Mouse (Mus musculus) ovary, adult 18-20 months (tissue): ENCODE measurements at regions not wholly inside any gene's neighbourhood (a gene's known extent, or its start where the extent isn't known, plus 50 kb on each side); places are given as distances from the start of the nearest gene placed in this dataset.

ENCODE experiments used
- DNase-seq: peaks from one replicate; pipeline ENCODE4 v3.0.0; 2022; ENCODE audit warnings: low spot score, mixed read lengths

GRCm38 (mm10) chr14:114808621-114809020 is 283.4 kb upstream of the Gpc5 start:
- DNase-seq = no peak

DNA sequence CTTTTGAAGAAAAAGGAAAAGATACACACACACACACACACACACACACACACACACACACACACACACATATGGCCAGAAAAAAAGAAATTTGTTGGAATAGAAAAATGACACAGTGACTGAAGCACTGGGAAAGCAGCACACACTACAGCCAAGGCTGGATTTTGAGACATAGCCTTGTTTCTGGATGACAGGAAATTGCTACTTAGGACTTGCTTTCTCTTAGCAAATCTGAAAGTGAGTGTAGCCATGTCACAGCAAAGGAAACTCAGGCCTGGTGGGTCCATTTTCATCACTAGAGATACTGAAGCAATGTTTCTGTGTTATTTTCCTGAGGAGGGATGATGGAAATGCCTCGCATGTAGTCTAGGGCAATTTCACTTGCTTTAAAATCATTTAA is 271.3 kb upstream of the Gpc5 start:
- DNase-seq = no peak

- DNase-seq = no peak
Measured at GRCm38 (mm10) chr14:114821098-114821594, 270.9 kb upstream of the Gpc5 start.

GRCm38 (mm10) chr14:114821672-114822071 is 270.3 kb upstream of the Gpc5 start:
- no peak for DNase-seq

DNA sequence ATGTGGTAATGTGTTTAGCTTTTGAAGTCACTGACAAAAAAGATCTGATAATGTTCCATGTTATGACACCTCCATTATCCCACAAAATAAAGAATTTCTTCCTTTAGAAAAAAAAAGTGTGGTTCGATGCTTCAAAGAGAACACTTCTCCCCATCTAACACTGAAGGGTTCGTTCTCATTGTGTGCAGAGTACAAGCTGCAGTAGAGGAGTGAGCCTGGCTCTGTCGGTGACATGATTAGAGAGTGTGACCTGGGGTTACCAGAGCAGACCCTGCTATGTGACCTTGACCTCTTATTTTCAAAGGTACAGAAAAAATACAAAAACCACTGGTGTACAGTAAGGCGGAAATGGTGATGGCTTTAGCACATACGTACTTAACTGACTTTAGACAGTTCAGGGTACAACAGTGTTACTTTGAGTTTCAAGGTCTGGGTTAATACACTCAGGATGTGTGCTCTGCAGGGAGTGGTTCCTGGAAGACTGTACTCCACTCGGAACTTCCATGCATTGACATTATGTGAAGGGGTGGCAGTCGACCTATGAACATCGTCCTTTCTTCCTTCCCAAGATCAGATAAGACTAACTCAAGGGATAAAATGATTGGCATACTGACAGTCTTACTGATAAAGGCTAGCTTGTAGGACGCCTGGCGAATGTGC is 265.2 kb upstream of the Gpc5 start:
- no peak for DNase-seq

GRCm38 (mm10) chr14:114829310-114829709 is 262.7 kb upstream of the Gpc5 start:
- no peak for DNase-seq

GRCm38 (mm10) chr14:114832987-114833386 is 259.0 kb upstream of the Gpc5 start:
- no peak for DNase-seq

DNA sequence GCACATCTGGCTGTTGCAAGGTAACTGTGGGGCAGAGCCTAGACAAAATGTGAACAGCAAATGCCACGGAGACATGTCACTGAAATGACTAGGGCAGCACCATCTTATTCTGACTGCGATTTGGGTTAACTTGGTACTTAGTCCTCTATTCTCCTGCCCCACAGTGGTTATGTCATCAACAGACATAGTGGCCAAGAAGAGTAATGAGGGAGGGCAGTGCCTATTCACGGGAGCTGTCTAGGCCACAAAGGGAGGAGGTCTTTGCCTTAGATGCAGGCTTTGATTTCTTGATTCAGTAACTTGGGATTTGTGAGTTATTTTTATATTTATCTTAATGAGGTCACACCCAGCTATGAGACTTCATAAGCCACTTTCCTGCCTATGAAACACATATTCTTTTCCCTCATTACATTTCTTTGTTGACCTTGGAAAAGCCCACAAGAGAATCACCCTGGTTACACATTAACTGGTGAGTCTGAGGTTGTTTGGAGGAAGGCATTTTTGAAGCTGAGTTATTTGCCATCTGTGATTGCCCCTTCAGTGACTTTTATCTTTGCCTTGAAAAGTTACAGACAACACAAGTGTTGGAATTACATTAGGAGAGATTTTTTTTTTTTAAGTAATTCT is 255.2 kb upstream of the Gpc5 start:
- no peak for DNase-seq

DNA sequence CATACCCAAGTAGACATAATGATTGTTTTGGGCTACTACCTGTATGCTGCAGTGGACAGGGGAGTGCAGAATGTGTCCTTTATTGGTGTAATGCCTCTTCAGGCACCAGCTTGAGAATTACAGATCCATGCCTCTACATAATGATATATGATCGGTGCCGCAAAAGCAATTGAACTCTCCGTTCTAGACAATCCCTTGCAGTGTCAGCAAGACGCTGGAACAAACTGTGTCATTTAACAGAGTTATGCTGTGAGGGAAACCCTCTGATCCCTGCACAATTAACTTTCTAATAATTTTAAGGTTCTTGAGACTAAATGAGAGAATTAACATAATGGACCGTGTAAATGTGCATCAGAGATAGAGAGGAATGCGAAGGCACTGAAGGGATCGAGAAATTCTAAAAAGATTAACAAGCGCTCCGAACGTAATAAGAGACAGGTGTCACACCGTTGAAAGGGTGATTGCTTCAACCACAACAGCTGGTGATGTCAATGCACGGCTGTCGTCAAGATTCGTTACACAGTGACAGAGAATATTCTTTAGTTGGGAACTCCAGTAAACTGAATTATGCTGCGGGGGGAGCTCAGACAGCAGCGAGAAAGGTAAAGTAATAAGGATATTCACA is 254.3 kb upstream of the Gpc5 start:
- DNase-seq = no peak

DNA sequence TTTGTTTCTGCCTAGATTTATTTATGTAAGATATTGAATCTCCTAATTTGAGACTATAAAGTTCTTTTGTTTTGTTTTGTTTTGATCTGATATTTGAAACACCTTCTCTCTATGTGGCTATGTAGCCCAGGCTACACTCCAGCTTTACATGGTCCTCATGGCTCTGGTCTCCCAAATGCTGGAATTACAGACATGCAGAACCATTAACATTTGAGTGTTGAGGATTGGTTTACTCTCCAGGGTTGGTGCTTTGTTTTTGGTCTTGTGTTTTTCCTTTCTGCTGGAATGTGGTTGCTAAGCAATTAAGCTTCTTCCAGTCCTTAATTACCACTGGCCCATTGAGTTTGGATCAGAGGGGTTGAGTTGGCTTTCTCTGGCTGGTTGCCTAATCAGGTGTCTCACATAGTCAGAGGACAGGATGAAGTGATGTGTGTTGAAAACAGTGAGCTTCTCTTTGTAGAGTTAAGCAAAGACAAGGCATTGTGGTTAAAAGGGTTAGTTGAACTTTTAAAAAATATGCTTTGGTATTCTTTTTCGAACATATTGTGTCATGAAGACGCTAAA is 252.6 kb upstream of the Gpc5 start:
- no peak for DNase-seq

GRCm38 (mm10) chr14:114840766-114841165 is 251.2 kb upstream of the Gpc5 start:
- DNase-seq = no peak

GRCm38 (mm10) chr14:114841552-114841951 is 250.5 kb upstream of the Gpc5 start:
- DNase-seq = no peak

DNA sequence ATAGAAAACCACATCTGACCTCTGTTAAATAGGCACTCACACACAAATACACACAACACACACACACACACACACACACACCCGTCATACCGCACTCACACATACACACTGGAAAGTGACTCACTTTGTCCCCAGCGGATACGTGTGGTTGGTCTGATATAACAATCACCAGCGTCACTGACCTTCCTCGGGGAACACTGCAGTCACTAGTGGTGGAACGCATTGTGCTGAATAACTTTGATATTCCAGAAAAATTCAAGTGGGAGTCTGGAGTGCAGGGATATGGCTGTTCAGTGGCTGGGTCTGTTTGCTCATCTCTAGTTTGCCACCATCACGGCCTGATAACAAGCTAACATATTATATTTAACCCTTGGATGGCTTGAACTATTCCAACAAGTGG is 249.7 kb upstream of the Gpc5 start:
- no peak for DNase-seq

- DNase-seq = no peak
Measured at GRCm38 (mm10) chr14:114843105-114843743, 248.8 kb upstream of the Gpc5 start.

DNA sequence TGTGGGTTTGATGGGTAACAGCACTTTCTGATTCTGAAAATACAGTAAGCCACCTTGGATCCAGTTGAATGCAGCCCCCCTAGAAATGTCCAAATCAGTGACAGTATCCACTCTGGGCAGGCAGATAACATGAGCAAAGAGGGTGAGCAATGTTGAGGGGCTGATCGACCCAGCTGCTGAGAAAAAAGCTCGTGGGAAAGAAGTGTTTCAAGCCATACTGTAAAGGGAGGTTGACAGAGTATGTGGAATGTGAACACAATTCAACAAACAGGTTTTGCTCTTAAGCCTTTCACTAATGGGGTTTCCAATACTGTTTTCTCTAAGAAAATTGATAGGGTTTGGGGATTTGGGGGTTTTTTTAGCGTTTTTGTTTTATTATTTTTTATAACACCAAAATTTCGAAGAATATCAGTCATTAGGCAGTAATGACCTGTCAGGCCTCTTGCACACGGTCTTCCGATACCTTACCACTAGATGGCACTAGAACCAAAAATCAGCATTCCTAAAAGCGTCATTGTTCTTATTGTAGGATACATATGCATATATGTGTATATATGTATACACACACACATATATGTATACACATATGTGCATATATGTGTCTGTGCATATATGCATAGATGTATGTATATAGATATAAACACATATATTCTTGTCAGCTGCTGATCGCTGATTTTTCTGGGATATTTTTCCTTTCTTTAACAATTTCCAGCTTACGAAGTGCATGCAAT is 237.5 kb upstream of the Gpc5 start:
- DNase-seq = no peak

- DNase-seq = no peak
Measured at GRCm38 (mm10) chr14:114855055-114855740, 236.8 kb upstream of the Gpc5 start.

DNA sequence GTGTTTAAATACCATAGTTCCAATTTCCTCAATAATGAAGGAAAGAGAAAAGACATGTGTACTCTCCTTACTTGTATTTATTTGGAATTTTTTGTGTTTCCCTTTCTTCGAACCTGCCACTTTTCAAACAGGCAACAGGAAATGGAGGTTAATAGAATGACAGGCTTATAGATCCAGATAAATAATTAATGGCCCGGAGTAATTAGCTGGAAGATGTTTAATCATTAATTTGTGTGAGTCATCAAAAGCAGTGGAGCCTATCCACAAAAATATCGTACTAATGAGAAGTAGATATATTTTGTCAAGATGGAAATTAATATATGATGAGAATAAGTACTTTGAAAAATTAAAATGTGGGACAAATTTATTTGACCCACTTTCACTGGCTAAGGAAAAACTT is 236.3 kb upstream of the Gpc5 start:
- no peak for DNase-seq

GRCm38 (mm10) chr14:114856243-114857031 is 235.6 kb upstream of the Gpc5 start:
- DNase-seq = no peak

- DNase-seq = no peak
Measured at GRCm38 (mm10) chr14:114857171-114857570, 234.8 kb upstream of the Gpc5 start.

- DNase-seq = no peak
Measured at GRCm38 (mm10) chr14:114857689-114858088, 234.3 kb upstream of the Gpc5 start.
